In the genomic region with DNA sequence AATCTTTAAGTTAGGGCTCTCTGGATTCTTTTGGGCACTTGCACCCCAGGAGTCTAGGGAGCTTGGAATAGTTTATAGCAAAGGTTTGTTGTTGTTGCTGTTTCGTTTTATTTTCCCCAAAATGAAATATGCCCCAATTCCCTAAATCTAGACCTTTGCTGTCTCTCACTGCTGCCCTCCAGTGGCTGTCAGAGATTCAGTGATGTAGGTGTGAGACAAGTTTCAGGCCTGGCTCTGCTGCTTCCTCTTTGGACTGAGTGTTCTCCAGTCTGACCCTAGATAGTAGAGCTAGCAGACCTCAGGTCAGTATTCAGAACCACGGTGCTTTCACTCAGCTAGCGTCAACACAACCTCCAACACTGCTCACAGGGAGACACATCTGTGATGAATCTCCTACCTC, we compare ENCODE assay signal across 8 mouse cellular contexts.
DNase-seq lines count a peak whose midpoint lies in the region; ATAC-seq lines count a peak whose summit lies in the region.

No protein-coding gene starts in this region.

- H3K4me2 ChIP-seq in embryonic facial prominence, embryonic 11.5 days (ENCODE audit: low read depth, low read length) = no peak overlapping the region

- no peaks in the 10 kb centered on the region for H3K9me3 ChIP-seq in embryonic facial prominence, embryonic 11.5 days (replicated peaks; ENCODE audit: control insufficient read depth, low read length)

- WGBS in embryonic facial prominence, embryonic 11.5 days = 59% methylated on average over 3 of the region's 3 CpGs
- WGBS in large intestine, adult 2 months = 62% methylated on average over 3 of the region's 3 CpGs

- ATAC-seq in embryonic facial prominence, embryonic 11.5 days (replicated peaks; ENCODE audit: insufficient number of reproducible peaks, low FRiP score, low TSS enrichment, low read depth) = no peak
- peak; percentile 87 for ATAC-seq in megakaryocyte-erythroid progenitor cell, adult 5-6 weeks (replicated peaks; ENCODE audit: low FRiP score, low TSS enrichment, poor library complexity, severe bottlenecking)

- H3K4me1 ChIP-seq in embryonic facial prominence, embryonic 11.5 days (ENCODE audit: control insufficient read depth, insufficient read depth, low read length) = no peaks in the 10 kb centered on the region

- no peak overlapping the region for H3K4me3 ChIP-seq in embryonic facial prominence, embryonic 11.5 days (ENCODE audit: low read depth, low read length)

- no peak overlapping the region for H3K27ac ChIP-seq in embryonic facial prominence, embryonic 11.5 days (replicated peaks; ENCODE audit: low read depth, low read length)

- no peak overlapping the region for H3K9ac ChIP-seq in embryonic facial prominence, embryonic 11.5 days (replicated peaks; ENCODE audit: low read length)

- DNase-seq in gastrocnemius, adult 18-20 months (ENCODE audit: low spot score) = peak; percentile 28
- no peak for DNase-seq in gastrocnemius, postnatal 25 days
- DNase-seq in 416B (ENCODE audit: low read depth) = peak; percentile 74
- peak; percentile 44 for DNase-seq in adrenal gland, adult 2 months
- DNase-seq in embryonic facial prominence, embryonic 11.5 days (ENCODE audit: low spot score) = peak; percentile 43
- DNase-seq in large intestine, adult 2 months (ENCODE audit: low read depth, low spot score) = peak; percentile 14
- DNase-seq in thymus, postnatal 4 days = peak; percentile 78

- H3K27me3 ChIP-seq in embryonic facial prominence, embryonic 11.5 days (ENCODE audit: control insufficient read depth, insufficient read depth, low read length) = no peaks in the 10 kb centered on the region

- no peaks in the 10 kb centered on the region for H3K36me3 ChIP-seq in embryonic facial prominence, embryonic 11.5 days (replicated peaks; ENCODE audit: control insufficient read depth, insufficient read depth, low read depth, low read length)
